Mouse (Mus musculus) embryo, embryonic 11.5 days (tissue): ENCODE results near the gene Pcyox1.

ENCODE experiments used
- DNase-seq: peaks from one replicate; pipeline ENCODE4 v3.0.0-alpha.2; 2012; ENCODE audit warnings: low read depth, low spot score

The Pcyox1 gene

DNA sequence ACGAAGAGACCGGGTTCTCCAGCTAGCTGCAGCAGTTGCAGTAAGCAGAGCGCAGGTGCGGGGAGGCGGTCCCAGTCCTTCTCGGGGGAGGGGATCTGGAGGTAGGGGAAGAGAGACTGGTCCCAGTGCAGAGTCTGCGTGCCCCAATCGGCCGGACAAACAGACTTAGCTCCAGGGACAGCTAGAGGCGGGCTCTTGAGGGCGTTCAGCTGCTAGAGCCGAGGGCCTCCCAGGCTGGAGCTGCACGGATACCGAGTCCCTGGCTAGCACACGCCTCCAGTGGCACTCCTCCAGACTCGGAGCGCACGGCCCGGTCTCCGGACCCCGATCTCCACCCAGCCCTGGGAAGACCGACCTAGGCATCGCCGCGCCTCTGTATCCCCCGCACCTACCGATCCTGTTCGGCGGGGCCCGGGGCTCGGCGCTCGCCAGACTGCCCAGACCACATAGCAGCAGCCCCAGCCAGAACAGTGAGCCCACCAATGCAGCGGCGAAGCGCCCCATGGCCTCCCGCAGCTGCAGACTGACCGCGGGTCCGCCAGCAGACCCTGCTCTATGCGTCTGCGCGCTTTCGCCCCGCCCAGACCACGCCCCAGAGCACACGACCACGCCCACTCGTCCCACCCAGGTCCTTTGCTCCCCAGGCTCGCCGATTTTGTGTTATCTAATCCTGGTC is at the start of gene Pcyox1:
Gene Pcyox1, minus strand, starts transcription at position 574 of the 676 bp plus-strand sequence.
- DNase-seq, result peak; percentile 80

DNA sequence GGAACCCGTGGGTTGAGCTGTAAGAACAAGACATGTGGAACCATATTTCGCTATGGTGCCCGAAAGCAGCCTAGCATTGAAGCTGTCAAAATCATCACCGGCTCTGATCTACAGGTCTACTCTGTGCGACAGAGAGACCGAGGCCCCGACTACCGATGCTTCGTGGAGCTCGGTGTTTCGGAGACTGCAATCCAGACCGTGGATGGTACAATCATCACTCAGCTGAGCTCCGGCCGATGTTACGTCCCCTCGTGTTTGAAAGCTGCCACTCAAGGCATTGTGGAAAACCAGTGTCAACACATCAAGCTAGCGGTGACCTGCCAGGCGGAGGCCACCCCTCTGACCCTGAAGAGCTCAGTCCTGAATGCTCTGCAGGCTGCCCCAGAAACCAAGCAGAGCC is 48.6 kb upstream of the Pcyox1 start:
- DNase-seq, result no peak

DNA sequence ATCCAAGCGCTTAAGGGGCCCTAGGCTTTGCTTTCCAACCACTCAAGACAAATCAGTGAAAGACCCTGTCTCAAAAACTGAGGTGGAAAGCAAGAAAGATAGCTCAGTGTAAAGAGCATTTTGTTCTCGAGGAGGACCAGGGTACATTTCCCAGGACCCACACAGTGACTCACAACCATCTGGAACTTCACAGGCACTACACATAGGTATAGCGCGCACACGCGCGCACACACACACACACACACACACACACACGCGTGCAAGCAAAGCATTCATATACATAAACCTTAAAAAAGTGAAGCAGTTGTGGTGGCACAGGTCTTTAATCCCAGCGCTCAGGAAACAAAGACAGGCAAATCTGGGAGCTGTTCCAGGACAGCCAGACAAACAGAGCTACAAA is 44.6 kb upstream of the Pcyox1 start:
- DNase-seq, result no peak

DNA sequence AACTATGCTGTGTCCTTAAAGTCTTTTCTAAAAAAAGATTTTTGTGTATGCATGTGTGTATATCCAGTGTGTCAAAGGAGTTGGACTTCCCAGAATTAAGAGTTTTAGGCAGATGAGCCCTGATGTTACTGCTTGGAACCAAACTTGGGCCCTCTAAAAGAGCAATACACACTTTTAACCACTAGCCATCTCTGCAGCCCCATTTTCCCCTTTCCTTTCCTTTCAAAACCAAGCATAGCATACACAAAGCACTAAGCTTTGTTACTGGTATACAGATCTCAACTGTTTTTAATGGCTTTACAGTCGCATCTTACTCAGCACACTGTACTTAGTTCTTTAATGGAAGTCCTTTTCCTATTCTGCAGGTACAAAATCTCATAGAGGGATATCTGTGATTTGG is 42.6 kb upstream of the Pcyox1 start:
- no peak for DNase-seq

DNA sequence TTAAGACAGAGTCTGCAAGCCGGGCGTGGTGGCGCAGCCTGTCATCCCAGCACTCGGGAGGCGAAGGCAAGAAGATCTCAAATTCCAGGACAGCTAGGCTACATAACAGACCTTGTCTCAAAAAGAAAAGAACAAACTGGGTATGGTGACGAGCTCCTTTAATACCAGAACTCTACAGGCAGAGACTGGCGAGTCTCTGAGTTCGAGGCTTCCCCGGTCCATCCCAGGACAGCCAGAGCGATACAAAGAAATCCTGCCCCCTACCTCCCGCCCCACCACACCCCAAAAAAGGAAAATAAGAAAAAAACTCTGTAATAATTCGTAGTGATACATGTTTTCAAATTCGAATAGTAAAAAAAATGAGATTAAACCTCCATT is 42.2 kb upstream of the Pcyox1 start:
- DNase-seq, result peak; percentile 9

DNA sequence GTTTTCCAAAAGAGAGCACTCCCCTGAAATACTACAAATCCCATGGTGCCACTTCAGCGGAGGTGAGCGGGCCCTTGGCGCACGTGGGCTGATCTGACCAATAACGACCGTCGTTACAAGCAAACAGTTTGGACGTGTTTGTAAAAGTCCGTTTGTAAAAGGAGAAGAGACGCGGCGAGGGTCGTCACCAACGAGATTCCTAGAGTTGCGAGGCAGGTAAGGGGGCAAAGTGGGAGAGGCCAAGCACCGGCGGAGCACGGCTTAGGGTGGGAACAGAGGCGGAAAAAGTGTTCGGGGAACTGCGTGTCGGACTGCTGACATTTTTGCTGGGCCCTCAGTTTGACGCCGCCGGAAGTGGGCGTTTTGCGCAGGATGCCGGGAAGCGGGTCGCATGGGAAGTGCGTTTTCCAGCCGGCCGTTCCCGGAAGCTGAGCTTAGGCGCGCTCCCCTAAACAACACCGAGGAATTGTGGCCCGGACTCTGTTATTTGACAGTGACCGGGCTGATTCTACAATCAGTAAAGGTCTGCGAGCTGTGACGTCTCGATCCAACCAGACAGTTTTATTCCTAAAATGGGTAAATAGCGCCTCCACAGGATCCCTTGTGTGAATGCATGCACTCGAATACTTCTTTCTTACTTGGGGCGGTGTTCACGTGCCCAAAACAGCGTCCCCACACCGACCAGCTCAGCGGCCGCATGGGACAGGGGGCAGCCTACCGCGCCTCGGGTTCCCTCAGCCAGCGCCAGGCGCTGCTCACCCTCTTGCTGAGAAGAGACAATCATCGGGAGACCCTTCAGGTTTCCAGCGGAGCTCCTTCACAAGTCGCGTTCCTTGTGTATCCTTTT is 41.5 kb upstream of the Pcyox1 start, which contains the start of gene C87436:
Gene C87436, plus strand, starts transcription at position 103 of the 847 bp plus-strand sequence.
- DNase-seq, result peak; percentile 90

DNA sequence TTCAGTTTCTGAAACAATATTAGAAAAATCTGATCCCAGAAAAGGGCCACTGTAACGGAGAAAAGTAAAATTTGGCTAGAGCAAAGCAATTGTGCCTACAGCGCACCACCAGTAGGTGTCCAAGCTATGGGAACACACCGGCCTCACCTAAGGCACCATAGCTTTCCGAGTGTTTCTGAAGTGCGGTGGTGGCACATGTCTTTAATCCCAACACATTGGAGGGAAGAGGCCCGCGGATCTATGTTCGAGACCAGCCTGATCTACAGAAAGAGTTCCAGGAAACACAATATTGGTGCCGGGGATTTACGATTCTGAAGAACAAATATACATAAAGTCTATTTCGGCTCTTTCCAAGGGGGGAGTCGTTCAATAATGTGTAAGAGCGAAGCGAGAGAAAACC is 40.8 kb upstream of the Pcyox1 start:
- peak; percentile 29 for DNase-seq

DNA sequence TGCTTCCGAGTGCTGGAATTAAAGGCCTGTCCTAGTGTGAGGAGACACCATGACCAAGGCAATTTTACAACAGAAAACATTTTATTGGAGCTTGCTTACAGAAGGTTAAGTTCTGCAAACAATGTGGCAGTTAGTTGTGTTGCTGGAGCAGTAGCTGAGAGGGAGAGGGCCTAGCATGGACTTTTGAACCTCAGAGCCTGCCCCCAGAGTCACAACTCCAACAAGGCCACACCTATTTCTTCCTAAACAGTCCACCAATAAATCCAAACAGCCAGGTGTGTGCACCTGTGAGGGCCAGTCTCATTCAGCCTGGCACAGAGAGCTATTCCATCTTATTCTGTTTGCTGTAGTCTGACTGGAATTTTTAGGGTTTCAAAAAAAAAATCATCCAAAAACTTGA is 36.7 kb upstream of the Pcyox1 start:
- DNase-seq, result no peak

DNA sequence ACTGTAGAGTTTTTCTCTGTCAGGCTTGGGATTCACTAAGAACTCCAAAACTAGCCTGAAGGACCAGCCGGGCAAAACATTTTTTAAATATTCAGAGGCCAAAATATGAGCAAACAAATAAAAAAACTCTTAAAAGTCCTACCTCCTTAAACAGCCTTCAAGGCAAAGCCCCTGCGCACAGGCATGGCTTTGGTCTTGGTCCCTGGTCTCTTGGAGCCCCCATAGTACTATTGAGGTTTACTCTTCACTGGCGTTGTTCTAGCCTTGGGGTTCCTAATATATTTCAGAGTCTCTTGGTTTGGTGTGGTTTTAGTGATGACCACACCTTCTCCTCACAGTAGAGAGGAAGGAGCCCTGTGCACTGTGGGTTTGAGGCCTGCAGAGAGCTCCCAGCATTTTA is 34.6 kb upstream of the Pcyox1 start:
- no peak for DNase-seq

DNA sequence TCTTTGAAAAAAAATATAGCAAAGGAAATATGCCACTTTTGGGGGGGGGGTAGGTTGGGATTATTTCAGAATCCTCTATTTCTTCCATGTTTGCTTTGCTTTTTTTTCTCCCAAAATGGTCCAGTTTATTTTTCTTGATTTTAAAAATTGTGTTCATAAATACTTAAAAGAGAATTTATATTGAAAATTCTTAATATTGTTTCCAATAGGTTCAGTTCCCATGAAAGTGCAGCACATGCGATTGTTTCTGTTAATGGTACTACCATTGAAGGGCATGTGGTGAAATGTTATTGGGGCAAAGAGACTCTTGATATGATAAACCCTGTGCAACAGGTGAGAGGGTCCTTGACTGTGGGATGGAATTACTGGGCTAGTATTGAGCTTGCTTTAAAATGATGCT is 29.4 kb upstream of the Pcyox1 start, which contains the start of gene Gm44790:
Gene Gm44790, plus strand, starts transcription at position 301 of the 400 bp plus-strand sequence.
- DNase-seq, result no peak

DNA sequence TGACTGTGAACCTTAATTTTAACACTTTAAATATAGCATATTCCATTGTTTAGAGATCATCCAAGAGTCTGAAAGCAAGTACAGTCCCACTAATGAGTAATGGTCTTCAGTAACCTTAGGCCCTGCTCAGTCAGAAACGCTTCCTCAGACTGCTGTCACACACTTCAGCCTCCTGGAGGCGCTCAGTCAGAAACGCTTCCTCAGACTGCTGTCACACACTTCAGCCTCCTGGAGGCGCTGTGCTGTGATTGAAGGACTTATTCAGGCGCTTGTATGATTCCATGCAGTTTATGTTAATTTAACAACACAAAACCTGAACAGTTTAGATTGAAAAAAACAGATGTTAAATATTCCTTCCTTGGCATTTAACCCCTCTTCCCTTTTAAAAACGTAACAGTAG is 23.5 kb upstream of the Pcyox1 start:
- no peak for DNase-seq

DNA sequence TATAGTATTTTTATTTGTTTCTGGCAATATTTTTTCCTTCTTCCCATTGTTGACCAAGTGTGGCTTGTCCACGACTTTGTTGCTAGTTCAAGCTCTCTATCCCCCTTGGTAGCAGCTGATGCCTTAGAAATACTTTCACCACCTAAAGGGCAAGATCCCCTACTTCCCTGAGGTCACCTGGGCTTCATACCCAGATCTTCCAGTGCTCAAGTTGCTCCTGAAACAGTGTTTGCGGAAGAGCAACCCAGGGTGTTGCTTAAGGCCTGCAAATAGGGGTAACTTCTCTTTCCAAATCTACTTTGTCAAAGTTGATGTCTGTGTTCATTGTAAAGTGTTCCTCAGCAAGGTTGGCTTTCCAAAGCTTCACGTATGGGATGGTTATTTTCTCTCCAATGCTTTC is 22.3 kb upstream of the Pcyox1 start:
- no peak for DNase-seq

DNA sequence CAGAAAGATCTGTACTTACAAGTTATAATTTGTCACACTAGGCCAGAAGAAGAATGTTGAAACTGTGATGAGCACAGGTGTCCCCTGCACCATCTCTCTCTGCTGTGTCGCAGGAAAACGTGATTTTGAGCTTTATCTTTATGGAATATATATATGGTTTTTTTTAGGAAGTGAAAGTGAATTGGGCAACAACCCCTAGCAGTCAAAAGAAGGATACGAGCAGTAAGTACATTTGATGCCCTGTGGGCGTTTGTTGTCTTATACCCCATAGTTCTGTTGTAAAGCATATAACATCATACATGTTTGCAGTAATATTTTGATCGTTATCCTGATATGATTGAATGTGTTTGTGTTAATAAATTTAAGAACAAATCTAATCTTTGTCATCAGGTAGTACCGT is 21.8 kb upstream of the Pcyox1 start:
- no peak for DNase-seq

DNA sequence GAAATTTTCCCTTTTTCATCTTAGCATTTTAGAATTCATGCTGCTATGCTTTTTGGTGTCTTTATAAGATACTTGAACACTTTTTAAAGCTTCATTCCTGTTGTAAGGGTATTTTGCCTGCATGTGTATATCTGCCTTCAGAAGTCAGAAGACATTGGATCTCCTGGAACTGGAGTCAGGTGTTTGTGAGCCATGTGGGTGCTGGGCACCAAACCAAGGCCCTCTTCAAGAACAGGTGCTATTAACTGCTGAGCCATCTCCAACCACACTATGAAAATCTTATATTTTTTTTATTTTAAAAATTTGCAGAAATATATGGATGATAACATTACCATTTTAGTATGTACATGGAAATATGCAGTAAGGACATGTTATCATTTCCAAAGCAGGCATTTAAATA is 9.4 kb upstream of the Pcyox1 start:
- DNase-seq, result no peak

DNA sequence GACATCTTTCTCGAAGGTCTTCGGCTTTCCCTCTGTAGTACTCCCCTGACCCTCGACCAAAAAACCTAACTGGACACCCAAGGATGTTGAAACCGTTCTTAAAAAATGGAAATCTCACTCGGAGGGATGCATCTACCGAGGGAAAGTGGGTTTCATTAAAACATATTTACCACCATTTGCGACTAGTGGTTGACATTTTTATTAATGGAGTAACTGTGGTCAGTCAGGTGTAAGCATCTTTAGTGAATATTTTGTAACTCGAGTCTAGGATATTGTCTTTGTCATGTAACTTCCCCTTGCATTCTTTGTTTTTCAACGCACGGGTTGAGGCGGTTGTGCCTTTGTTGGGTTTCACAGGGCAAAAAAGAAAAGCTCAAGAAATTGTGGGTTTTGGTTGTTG is 8.0 kb upstream of the Pcyox1 start:
- DNase-seq, result no peak

DNA sequence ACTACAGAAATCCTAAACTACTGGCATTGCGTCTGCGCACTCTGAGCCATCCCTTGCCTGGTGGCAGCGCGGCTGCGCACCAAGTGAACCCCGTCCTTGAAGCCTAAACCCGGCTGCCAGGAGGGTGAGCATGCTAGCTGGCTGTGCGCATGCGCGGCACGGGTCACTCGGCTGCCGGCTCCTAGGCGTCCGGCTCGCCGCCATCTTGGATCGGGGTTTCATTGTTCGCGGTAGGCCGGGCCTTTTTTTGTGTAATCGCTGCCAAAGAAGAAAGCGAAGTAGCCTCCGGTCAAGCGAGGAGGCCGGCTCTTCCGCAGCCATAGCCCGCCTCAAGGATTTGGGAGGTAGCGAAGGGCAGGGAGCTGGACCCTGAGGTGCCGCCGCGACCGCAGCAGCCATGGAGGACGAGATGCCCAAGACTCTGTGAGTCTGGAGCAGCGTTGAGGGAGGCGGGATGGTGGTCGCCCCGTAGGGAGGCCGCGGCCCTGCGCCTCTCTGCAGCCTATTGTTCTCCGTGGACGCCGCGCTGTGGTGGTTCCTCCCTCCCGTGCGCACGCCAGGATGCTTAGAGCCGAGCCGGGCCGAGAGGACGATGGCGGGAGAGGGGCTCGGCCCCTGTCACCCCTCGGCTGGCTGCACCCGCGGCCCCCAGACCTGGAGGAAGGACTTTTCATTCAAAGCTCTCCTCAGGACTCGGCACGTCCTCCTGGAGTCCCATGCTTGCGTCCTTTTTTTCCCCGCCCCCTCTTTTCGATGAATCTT is 7.3 kb upstream of the Pcyox1 start, which contains the start of gene Tia1:
Gene Tia1, plus strand, starts transcription at position 120 of the 762 bp plus-strand sequence.
- DNase-seq, result peak; percentile 95

DNA sequence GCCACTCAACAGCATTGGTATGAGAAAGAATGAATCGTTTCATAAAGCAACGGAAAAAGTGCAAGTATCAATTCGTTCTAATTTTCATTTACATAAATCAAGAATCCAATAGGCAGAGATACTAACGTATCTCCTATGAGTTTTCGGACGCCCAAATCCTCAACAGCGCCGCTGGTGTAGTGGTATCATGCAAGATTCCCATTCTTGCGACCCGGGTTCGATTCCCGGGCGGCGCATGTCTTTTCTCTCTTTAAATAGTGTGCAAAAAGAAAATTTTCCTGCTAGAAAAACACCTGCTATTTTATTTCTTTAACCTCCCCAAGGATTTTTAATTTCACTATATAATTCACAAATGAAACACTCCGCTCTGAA is 6.8 kb upstream of the Pcyox1 start:
- DNase-seq, result peak; percentile 79

DNA sequence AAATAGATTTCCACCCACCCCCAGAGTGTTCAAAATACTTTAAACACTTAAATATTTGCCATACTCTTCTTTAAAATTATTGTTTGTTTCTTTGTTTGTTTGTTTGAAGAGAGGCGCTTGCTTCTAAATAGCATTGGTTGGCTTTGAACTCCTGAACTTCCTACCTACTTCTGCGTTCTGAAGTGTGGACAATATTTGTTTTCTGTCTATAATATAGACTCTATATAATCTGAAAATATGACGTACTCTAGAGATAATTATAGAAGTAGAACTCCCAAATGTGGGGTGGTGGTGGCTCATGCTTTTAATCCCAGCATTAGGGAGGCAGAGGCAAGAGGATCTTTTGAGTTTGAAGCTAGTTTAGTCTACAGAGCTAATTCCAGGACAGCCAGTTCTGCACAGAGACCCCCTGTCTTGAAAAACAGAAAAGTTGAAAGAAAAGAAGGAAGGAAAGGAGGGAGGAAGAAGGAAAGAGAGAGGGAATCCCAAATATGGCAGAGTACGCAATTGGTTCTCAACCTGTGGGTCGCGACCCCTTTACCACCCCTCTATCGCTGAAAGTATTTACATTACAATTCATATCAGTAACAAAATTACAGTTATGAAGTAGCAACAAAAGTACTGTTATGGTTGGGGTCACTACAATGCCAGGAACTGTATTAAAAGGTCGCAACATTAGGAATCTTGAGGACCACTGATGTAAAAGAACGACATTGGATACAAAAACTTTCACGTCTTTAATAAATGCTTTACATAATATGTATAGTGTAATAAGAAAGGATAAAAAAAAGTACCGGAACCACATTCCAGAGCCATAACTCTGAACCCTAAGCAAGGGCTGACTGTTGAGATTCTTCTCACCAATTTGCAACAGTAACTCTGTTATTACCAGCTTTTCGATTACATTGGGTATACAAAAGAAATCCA is 6.0 kb upstream of the Pcyox1 start:
- DNase-seq, result no peak

DNA sequence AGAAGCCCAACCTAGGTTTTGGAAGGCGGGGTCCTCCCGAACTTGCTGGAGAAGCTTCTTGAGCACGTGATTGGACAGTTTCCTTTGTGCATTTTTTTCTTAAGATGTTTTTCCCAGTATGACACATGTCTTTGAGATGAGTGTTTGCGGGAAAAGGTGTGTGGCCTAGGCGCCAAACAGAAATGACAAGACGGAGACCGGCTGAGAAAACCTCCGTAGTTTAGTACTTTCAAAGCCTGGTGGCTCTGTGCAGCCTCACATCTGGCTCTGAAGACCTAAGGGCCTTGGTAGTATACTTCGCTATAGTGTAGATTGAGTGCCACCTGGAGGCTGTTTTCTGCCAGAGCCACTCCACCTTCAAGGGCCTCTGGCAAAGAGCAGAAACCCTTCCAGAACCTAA is 4.0 kb upstream of the Pcyox1 start:
- DNase-seq, result peak; percentile 59

DNA sequence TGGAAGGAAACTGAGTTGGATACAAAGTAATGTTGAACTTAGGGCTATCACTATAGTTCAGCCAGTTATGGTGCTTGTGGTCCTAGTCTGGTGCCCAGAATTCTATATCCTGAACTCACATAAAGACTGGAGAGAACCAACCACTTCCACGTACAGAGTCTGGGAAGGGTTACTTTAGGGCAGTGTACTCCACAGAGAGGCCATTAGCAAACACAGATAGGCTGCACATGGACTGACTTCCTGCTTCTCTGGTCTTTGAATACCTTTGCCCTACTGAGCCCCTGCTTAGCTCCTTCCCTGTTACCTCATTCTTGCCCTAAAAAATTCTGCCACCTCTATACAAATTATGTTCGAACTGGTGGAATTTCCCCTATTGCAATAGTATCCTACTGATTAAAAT is 3.0 kb upstream of the Pcyox1 start:
- no peak for DNase-seq

DNA sequence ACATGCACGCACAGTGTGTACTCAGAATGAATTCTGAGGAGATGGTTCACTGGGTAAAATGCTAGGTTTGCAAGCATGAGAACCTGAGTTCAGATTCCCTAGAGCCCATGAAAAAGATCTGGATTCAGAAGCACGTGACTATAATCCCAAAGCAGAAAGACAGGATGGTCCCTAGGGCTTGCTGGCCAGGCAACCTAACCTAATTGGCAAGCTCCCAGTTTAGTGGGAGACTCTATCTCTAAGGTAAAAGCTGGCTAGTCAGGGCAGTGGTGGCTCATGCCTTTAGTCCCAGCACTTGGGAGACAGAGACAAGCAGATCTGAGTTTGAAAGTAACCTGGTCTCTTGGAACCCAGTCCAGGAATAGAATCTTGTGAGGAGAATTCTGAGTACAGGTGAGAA is 2.0 kb upstream of the Pcyox1 start:
- no peak for DNase-seq
